In genomic region chr10:5443020-5443419, GRCm38 (mm10) we compare ENCODE assay signal across 12 mouse cellular contexts.
"Had no signal": no experiment of that assay in that cellular context is flagged by ENCODE, and none has a peak within 500 bp of the region (broad histone marks: within the 10 kb centered on the region; RNA-seq: fewer than 3 reads in every experiment).

No protein-coding gene starts in this region.

- DNase-seq: cerebellum, postnatal 14 days; cerebellum, postnatal 36 days; embryo, embryonic 11 days; forebrain, postnatal 0 days; gastrocnemius, adult 2 months; gastrocnemius, postnatal 10 days; gastrocnemius, postnatal 14 days; gastrocnemius, postnatal 25 days; gastrocnemius, postnatal 36 days; heart, adult 11 months; heart, adult 18-20 months; heart, adult 2 months had no signal
